Mouse (Mus musculus) neural tube, embryonic 11.5 days (tissue): Measurements from ENCODE around the gene Slc22a22. TPM values are rescaled to one million over a fixed set of nuclear protein-coding genes. Genes with fewer than 3 reads are reported as not detected.

Experiments used
- ATAC-seq: fragments of 200-750 bp; cut with Nextera tagmentation; 2 replicates; pipeline ENCODE4 v1.8.0; 2017; ENCODE audit warnings: moderate number of reproducible peaks, mild to moderate bottlenecking, moderate TSS enrichment, moderate library complexity; ENCODE audit not compliant: insufficient read depth, low FRiP score, low TSS enrichment
- DNase-seq: peaks from one replicate; pipeline ENCODE4 v3.0.0-alpha.2; 2015; ENCODE audit warnings: low spot score
- H3K27ac ChIP-seq: fragments of 300-500 bp; sonication (generic); 2 replicates; pipeline ENCODE4 v1.5.1; 2014; ENCODE audit warnings: low read depth, mild to moderate bottlenecking, low read length
- H3K27me3 ChIP-seq: fragments of 300-500 bp; sonication (generic); 2 replicates; pipeline ENCODE4 v1.6.1; 2014; ENCODE audit warnings: mild to moderate bottlenecking, low read length, mixed read lengths; ENCODE audit not compliant: control insufficient read depth, insufficient read depth
- H3K36me3 ChIP-seq: fragments of 300-500 bp; sonication (generic); 2 replicates; pipeline ENCODE4 v1.6.1; 2014; ENCODE audit warnings: mild to moderate bottlenecking, low read length, moderate library complexity, mixed read lengths; ENCODE audit not compliant: control insufficient read depth, insufficient read depth
- H3K4me1 ChIP-seq: fragments of 300-500 bp; sonication (generic); 2 replicates; pipeline ENCODE4 v1.6.1; 2014; ENCODE audit warnings: low read length, mixed read lengths; ENCODE audit not compliant: control insufficient read depth, insufficient read depth
- H3K4me2 ChIP-seq: fragments of 300-500 bp; sonication (generic); 2 replicates; pipeline ENCODE4 v1.6.1; 2014; ENCODE audit warnings: low read depth, mild to moderate bottlenecking, moderate library complexity
- H3K4me3 ChIP-seq: fragments of 300-500 bp; sonication (generic); 2 replicates; pipeline ENCODE4 v1.5.1; 2014; ENCODE audit warnings: low read depth, low read length
- H3K9ac ChIP-seq: fragments of 300-500 bp; sonication (generic); 2 replicates; pipeline ENCODE4 v1.6.1; 2014; ENCODE audit warnings: mild to moderate bottlenecking, low read length
- H3K9me3 ChIP-seq: fragments of 300-500 bp; sonication (generic); 2 replicates; pipeline ENCODE4 v1.6.1; 2016; ENCODE audit warnings: low read length; ENCODE audit not compliant: control insufficient read depth
- WGBS: fragments of 180-500 bp; shearing (Covaris S2); extraction: QIAGEN DNeasy Blood & Tissue Kit; methylation state at CpG from one replicate; pipeline ENCODE4 v1.1.7; 2014; 5-methylcytosine and 5-hydroxymethylcytosine counted together
- polyA plus RNA-seq: library from polyadenylated mRNA; unstranded; fragments of >200 nt; fragmentation: Nextera tagmentation; extraction: Ambion mirVana; gene quantifications from 2 replicates; pipeline ENCODE4 v1.2.1, GENCODE M21; 2014

Gene Slc22a22
- polyA plus RNA-seq = not detected in 2 replicates

DNA sequence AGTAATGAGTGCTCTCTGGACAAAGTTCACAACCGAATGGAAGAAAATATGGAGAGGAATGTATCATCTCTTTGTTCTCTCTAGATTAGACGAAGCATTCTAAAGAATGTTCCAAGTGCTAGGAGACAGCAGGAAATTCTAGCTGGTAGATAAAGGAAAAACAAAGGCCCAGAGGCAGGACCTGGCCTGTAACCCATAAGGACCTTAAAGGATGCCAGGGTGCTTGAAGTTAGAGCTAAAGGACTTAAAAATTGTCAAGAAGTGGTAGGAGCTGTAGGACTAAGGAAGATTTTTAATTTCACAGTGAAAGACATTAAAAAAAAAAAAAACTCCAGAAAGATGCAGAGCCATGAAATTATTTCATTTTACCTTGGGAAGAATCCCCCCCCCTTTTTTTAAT lies at the start of gene Slc22a22:
Gene Slc22a22 (minus strand): TSS at position 101 of the 400 bp plus-strand sequence.
- Histone ChIP-seq H3K4me2 (no peak within 1 kb of the TSS), H3K36me3 (no peaks in the 10 kb centered on the region), H3K4me1 (no peaks in the 10 kb centered on the region), H3K4me3 (no peak within 1 kb of the TSS), H3K9me3 (no peaks in the 10 kb centered on the region), H3K27me3 (no peaks in the 10 kb centered on the region), H3K9ac (no peak within 1 kb of the TSS), H3K27ac (no peak within 1 kb of the TSS)
- 78% methylated on average over 2 of the region's 2 CpGs for WGBS
- DNase-seq (no peak), ATAC-seq (no peak)

DNA sequence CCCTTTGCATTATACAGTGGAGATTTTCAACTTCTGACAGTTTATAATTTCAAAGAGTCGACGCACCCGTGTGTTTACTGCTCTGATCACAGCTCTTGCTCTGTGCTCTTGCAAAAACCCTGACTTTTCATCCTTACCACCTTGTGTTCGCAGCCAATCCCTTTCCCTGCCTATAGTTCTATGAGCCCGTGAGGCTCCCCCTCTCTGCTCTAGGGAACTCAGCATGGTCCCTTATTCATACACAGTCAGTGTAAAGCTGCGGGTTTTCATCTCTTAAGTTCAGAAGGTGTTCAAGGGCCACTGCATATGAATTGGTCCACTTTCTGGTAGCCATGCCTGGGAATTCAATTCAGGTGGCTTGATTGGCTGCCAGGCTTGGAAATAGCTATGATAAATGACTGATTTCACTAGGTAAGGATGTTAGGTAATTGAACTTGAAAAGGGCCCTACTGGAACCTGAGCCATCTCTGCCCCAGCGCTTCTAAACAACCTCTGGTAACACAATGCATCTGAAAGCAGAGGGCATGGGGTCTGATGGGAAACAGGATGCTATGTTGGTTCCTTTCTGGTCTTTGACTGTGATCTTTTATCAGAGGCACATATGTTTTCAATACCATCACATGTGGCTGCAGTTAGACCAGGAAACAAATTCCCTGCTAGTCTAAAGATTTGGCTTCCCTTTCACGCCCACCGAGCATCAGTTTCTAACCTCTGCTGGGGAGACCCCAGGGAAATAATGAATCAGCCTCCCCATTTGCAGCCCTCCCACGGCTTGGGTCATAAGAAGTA lies 46.3 kb upstream of the Slc22a22 start:
- ATAC-seq = no peak
- Histone ChIP-seq H3K4me2 (no peak overlapping the region), H3K36me3 (no peaks in the 10 kb centered on the region), H3K9ac (no peak overlapping the region), H3K27ac (no peak overlapping the region), H3K4me3 (no peak overlapping the region), H3K9me3 (no peaks in the 10 kb centered on the region), H3K4me1 (no peaks in the 10 kb centered on the region), H3K27me3 (no peaks in the 10 kb centered on the region)
- 62% methylated on average over 10 of the region's 10 CpGs for WGBS
- DNase-seq = no peak

DNA sequence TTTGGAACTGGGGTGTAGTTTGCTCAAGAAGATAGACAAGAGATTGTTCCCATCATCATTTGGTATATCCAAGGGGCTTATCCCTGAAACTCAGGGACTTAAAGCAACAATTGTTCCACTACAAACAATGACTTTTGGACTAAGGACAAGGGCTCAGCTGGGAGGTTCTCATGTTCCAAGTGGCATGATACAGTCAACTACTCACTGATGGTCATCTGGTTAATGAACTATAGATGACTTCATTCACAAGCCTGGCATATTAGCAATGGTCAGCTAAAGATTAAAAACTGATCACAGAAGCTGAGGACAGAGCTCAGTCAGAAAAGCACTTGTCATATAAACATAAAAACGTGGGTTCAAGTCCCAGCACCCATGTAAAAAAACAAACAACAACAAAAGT lies 44.7 kb upstream of the Slc22a22 start:
- no peak overlapping the region for H3K4me2 ChIP-seq
- H3K36me3 ChIP-seq = no peaks in the 10 kb centered on the region
- no peaks in the 10 kb centered on the region for H3K9me3 ChIP-seq
- H3K4me3 ChIP-seq = no peak overlapping the region
- no peak overlapping the region for H3K9ac ChIP-seq
- no peak for ATAC-seq
- no peaks in the 10 kb centered on the region for H3K27me3 ChIP-seq
- no peaks in the 10 kb centered on the region for H3K4me1 ChIP-seq
- H3K27ac ChIP-seq = no peak overlapping the region
- WGBS = 72% methylated on average over 1 of the region's 1 CpGs
- no peak for DNase-seq

DNA sequence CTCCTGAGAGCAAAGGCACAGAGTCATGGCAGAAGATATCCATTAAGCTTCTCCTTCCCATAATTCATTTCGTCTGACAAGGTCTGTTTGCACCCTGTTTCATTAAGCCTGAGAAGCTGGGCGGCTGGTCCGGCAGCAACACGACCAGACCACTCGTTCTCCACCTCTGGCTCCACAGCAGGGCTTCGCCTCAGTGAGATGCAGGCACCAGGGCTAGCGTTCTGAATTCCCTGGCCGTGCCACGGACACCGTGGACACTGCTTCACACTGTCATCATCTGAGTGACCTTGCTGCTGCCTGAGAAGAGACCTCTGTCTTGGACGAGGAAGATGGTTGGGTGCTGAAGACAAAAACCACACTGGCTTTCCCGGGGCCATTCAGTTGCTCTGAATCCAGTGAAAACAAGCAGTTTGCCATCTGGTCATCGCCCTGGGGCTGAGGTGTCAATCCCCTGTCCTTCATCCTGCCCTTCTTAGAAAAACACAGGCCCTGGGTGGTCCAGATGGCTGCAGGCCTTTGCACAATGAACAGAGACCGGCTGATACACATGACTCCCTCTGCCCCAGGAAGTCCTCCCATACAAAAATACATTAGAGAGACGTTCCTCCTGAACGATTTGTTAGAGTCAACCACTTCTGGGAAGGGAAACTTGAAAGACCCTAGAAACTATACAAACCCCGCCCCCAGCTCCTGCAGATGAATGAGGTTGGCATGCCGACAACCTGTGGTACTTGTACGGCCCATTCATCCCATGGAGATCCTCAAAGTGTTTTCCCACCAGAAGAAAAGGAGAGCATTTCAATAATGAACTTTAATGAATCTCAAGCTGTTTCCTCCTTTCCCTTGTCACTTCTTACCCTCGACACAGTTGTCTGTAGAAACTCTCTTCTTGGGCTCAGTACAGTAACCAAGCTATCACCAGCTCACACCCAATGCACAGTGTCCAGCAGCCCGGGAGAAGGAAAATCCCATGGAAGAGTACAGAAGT lies 32.1 kb upstream of the Slc22a22 start:
- DNase-seq (peak; percentile 66), ATAC-seq (peak; percentile 33; the same call in 1 of the 2 replicates)
- no peak overlapping the region; the same call in 1 of the 2 replicates for H3K9ac ChIP-seq
- no peaks in the 10 kb centered on the region for H3K27me3 ChIP-seq
- no peaks in the 10 kb centered on the region for H3K9me3 ChIP-seq
- no peaks in the 10 kb centered on the region for H3K36me3 ChIP-seq
- no peak overlapping the region for H3K4me2 ChIP-seq
- no peaks in the 10 kb centered on the region for H3K4me1 ChIP-seq
- WGBS = 38% methylated on average over 21 of the region's 21 CpGs
- no peak overlapping the region for H3K4me3 ChIP-seq
- H3K27ac ChIP-seq = no peak overlapping the region

DNA sequence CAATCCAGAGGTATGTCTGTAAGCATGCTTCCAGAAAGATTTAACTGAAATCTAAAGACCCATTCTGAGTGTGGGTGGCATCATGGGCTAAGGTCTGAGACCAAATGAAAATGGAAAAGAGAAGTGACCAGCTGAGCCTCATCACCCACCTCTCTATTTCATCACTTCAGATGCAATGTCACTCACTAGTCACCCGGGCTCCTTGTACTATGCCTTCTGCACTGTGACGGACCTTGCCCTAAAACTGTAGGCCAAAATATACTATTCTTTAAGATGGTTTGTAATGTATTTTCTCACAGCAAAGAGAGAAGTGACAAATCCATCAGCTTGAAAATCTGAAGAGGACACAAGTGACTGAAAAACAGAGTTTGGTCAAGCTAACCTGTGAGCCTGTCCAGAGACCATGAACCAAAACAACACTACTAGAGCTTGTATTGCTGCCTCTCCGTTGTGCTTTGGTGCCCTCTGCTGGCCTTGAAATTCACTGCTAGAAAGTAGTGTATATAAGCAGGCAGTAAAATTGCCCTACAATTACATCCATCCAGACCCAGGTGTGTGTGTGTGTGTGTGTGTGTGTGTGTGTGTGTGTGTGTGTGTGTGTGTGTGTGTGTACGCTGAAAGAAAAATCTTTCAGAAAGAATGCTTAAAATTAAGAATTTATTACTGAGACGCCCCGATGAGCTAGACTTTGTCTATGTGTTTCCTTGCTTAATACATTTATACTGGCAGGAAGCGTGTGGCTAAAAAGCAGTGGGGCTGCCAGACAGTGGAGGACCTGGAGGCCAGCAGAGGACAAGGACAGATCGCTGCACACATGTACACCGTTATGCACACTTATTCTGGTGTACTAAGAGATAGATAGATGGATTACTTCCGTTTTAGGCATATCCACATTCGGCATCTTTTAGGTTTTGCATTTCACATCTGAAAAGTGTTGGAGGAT lies 31.1 kb upstream of the Slc22a22 start:
- H3K36me3 ChIP-seq = no peaks in the 10 kb centered on the region
- H3K4me1 ChIP-seq = no peaks in the 10 kb centered on the region
- no peak overlapping the region for H3K27ac ChIP-seq
- H3K9ac ChIP-seq = no peak overlapping the region; the same call in 1 of the 2 replicates
- H3K27me3 ChIP-seq = no peaks in the 10 kb centered on the region
- peak; percentile 81; the same call in 1 of the 2 replicates for ATAC-seq
- no peak overlapping the region for H3K4me2 ChIP-seq
- H3K4me3 ChIP-seq = no peak overlapping the region
- WGBS = 60% methylated on average over 11 of the region's 11 CpGs
- peak; percentile 84 for DNase-seq
- no peaks in the 10 kb centered on the region for H3K9me3 ChIP-seq

DNA sequence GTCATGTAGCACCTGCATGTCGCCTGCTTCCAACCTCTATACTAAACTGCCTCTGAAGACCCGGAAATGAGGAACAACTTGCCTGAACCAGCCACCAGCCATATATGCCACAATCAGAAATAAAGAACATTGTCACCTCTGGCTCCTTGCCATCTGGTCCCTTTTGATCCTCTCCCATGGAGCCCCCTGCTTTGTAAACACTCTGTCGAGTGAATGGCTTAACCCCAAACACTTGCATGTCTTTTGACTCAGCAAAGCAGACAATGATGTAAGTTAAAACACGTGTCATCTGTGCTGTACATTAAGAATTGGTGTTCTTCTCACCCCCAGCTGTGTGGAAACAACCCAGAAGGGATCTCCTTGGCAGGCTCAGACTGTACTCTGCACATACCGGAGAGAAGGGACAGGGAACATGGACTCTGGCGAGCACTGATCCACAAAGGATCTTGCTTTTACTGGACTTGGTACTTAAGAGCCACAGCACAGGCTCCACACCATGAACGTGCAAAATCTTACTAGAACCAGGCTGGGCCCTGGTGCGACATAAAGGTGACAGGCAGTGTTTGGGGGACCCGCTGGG lies 26.8 kb upstream of the Slc22a22 start:
- Histone ChIP-seq H3K4me1 (no peaks in the 10 kb centered on the region), H3K4me3 (no peak overlapping the region), H3K9ac (no peak overlapping the region), H3K4me2 (no peak overlapping the region), H3K36me3 (no peaks in the 10 kb centered on the region), H3K9me3 (no peaks in the 10 kb centered on the region), H3K27ac (no peak overlapping the region), H3K27me3 (no peaks in the 10 kb centered on the region)
- ATAC-seq = no peak
- no peak for DNase-seq
- WGBS = 51% methylated on average over 9 of the region's 9 CpGs

DNA sequence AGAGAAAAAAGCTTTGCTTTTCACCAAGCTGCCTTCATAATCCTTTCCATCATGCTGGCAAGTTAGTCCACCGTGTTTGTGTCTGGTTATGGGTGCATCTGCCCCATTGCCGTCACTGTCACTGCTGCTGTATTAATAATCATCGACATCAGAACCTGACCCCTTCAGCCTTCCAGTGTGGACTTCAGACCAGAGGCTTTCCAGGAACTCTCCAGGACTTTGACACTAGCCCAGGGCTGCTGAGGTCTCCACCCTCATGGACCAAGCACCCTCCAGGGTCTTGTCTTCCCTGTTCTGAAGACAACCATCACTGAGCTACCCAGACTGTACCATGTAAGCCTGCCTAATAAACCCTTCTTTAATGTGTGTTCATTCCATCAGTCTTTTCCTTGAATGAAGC lies 26.2 kb upstream of the Slc22a22 start:
- 89% methylated on average over 3 of the region's 3 CpGs for WGBS
- Histone ChIP-seq H3K27ac (no peak overlapping the region), H3K9me3 (no peaks in the 10 kb centered on the region), H3K4me1 (no peaks in the 10 kb centered on the region), H3K4me3 (no peak overlapping the region), H3K27me3 (no peaks in the 10 kb centered on the region), H3K4me2 (no peak overlapping the region), H3K36me3 (no peaks in the 10 kb centered on the region), H3K9ac (no peak overlapping the region)
- no peak for ATAC-seq
- no peak for DNase-seq

DNA sequence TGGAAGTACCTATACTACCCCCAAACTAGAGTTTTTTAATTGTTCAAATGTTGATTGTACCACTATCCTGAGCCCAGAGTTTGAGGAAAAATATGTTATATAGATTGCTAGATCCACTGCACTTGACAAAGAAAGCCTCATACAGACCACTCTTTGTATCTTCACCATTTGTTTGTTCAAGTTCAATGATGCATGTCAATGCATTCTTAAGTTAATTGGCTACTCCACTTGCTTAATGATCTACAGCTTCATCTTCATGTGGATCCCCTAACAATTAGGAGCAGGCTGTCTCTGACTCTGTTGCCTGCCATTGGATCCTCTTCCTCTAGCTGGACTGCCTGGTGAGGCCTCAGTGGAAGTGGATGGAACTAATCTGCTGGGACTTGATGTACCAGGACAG lies 24.1 kb upstream of the Slc22a22 start:
- H3K27ac ChIP-seq = no peak overlapping the region

More for the DNA sequence above, 24.1 kb upstream of the Slc22a22 start:
- H3K36me3 ChIP-seq = no peaks in the 10 kb centered on the region
- no peaks in the 10 kb centered on the region for H3K4me1 ChIP-seq
- no peaks in the 10 kb centered on the region for H3K27me3 ChIP-seq
- no peak overlapping the region for H3K4me3 ChIP-seq
- H3K4me2 ChIP-seq = no peak overlapping the region
- no peak overlapping the region for H3K9ac ChIP-seq
- no peak for ATAC-seq
- no peak for DNase-seq
- H3K9me3 ChIP-seq = no peaks in the 10 kb centered on the region
